Mouse (Mus musculus) kidney, adult 2 months (tissue): ENCODE data around the gene Pwwp2a. TPM values are rescaled to one million over a fixed set of nuclear protein-coding genes. Genes with fewer than 3 reads are reported as not detected.

ENCODE experiments used
- DNase-seq: peaks from one replicate; pipeline ENCODE4 v3.0.0; 2021
- H3K27ac ChIP-seq: fragments of 200-500 bp; 2 replicates; pipeline ENCODE4 v1.5.1; 2012; ENCODE audit warnings: low read depth, low read length, control low read depth, inconsistent platforms; ENCODE audit not compliant: insufficient read depth
- H3K27me3 ChIP-seq: fragments of 200-500 bp; replicated peaks from 2 replicates; pipeline ENCODE4 v1.6.1; 2012; ENCODE audit warnings: mild to moderate bottlenecking, moderate library complexity, low read length, inconsistent platforms; ENCODE audit not compliant: control insufficient read depth, insufficient read depth
- H3K36me3 ChIP-seq: fragments of 200-500 bp; 2 replicates; pipeline ENCODE4 v1.6.1; 2012; ENCODE audit warnings: mild to moderate bottlenecking, moderate library complexity, low read length, inconsistent platforms; ENCODE audit not compliant: control insufficient read depth, insufficient read depth
- H3K4me1 ChIP-seq: fragments of 200-500 bp; 2 replicates; pipeline ENCODE4 v1.6.1; 2011; ENCODE audit warnings: low read length; ENCODE audit not compliant: control insufficient read depth, insufficient read depth
- H3K4me3 ChIP-seq: fragments of 200-500 bp; 2 replicates; pipeline ENCODE4 v1.5.1; 2011; ENCODE audit warnings: mild to moderate bottlenecking, low read depth, low read length, control low read depth; ENCODE audit not compliant: insufficient read depth
- CTCF ChIP-seq: fragments of 200-500 bp; conservative IDR thresholded peaks from 2 replicates; pipeline ENCODE4 v1.5.1; 2011; ENCODE audit warnings: low read depth, mild to moderate bottlenecking, control low read depth, low read length, moderate library complexity, mixed read lengths; ENCODE audit not compliant: insufficient read depth, insufficient read length
- POLR2A ChIP-seq: fragments of 200-500 bp; IDR thresholded peaks from one replicate; pipeline ENCODE4 v1.6.1; 2011; ENCODE audit warnings: low read depth, low read length, control low read depth
- WGBS: fragments of 180-500 bp; shearing (Covaris S2); methylation state at CpG from one replicate; pipeline ENCODE4 v1.1.7; 2018; 5-methylcytosine and 5-hydroxymethylcytosine counted together
- polyA plus RNA-seq: library from polyadenylated mRNA; depleted of rRNA; stranded (reverse); fragments of >200 nt; gene quantifications from 2 replicates; pipeline ENCODE4 v1.2.3, GENCODE M21; 2012

Gene Pwwp2a
- polyA plus RNA-seq, 1 experiment, result 10.8 TPM

DNA sequence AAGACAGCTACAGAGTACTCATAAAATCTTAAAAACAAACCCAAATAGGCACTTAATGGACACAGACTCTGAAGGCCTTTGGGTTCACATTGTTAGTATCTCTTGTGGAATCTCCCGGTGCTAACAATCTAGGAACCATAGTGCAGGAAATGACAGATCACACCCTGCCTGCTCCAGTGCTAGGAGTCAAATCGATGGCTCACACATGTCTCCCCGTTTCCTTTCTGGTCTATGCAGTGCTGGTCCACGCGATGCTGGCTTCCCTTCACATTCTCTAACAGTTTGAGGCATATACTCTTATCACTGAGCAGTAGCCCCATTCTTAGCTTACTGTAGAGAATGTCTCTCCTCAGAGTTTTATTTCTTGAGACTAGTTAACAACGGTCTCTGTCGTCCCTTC, 46.0 kb downstream of the Pwwp2a start:
- Histone ChIP-seq H3K36me3 (peaks cover 1% of the 10 kb centered on the region; the same call in 1 of the 2 replicates), H3K4me1 (no peaks in the 10 kb centered on the region), H3K4me3 (no peak overlapping the region), H3K27ac (no peak overlapping the region), H3K27me3 (no peaks in the 10 kb centered on the region)
- TF ChIP-seq POLR2A, result no peak
- 63% methylated on average over 7 of the region's 7 CpGs for WGBS
- peak; percentile 8 for DNase-seq

DNA sequence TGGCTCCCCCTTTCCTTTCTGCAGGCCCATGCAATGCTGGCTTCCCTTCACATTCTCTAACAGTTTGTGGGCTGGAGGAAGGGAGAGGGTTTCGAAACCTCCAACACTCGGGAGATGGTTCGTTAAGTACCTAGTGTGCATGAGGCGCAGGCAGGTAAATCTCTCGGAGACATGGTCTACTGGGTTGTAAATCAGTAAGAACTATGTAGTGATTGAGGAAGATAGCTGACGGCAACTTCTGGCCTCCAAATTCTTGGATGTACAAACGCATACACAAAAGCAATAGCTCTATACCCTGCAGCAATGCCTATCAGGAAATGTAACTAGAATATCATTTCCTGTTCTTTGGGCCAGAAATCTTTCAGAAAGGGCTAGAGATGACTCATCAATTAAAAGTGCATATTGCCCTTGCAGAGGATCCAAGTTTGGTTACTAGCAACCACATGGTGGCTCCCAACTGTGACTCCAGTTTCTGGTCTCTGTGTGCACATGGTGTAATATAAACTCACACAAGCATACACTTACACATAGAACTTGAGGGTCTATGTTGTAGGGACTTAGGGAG, 47.0 kb downstream of the Pwwp2a start:
- H3K36me3 ChIP-seq, result peaks cover 1% of the 10 kb centered on the region; the same call in 1 of the 2 replicates
- no peak overlapping the region for H3K27ac ChIP-seq
- H3K4me1 ChIP-seq, result no peaks in the 10 kb centered on the region
- no peak overlapping the region for H3K4me3 ChIP-seq
- WGBS, result 41% methylated on average over 7 of the region's 7 CpGs
- no peaks in the 10 kb centered on the region for H3K27me3 ChIP-seq
- no peak for DNase-seq
- TF ChIP-seq POLR2A, result no peak
- TF ChIP-seq CTCF, result no peak

DNA sequence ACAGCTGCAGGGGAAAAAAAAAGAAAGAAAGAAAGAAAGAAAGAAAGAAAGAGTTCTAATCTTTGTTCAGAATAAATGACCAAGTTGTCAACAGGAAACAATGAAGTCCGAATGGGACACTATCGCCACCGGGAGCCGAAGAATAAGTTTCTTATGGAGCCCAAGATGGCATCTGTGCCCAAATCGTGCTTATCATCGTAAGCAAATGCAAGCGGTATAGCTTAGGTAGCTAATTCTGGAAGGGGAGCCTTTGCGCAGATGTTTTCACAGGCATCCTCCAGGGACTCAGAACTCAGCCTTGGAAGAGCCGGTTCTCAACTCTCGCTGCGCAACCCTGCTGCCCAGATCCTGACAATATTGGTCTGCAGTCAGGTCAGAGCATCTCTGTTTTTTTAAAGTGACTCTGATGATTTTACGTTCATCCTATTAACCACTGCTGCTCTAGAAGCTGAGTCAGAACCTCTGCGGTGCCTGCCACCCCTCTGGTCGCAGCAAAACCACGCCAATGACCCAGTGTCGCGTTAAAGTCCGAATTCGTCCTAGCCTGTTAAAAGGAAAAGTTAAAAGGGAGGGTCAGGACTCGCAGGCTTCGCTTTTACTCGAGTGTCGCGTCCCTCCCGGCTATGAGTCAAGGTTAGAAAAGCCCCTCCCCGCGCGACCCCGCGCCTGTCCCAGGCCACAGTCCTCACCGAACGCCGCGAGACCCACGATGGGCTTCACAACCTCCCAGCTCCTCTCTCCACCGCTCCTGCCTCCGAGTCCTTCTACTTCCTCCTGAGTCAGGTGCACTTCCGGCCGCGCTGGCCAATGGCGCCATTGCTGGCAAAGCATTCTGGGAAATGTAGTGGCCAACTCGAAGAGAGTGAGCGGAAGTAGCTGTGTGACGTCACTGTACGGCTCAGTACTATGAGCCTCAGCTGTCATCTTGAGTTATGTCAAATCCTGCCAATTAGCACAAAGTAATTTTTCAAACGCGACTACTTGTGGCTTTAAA, 65.7 kb downstream of the Pwwp2a start, which contains the start of gene Ttc1:
Ttc1 (minus strand) TSS at position 776 of the 994 bp plus-strand sequence.
- Histone ChIP-seq H3K4me1 (peaks cover 3% of the 10 kb centered on the region; the same call in 1 of the 2 replicates), H3K4me3 (peak within 1 kb of the TSS; percentile 81), H3K27me3 (no peaks in the 10 kb centered on the region), H3K36me3 (no peaks in the 10 kb centered on the region), H3K27ac (peak within 1 kb of the TSS; percentile 51)
- 1% methylated on average over 47 of the region's 47 CpGs for WGBS
- peak; percentile 93 for TF ChIP-seq POLR2A
- no peak for TF ChIP-seq CTCF
- peak; percentile 99 for DNase-seq

DNA sequence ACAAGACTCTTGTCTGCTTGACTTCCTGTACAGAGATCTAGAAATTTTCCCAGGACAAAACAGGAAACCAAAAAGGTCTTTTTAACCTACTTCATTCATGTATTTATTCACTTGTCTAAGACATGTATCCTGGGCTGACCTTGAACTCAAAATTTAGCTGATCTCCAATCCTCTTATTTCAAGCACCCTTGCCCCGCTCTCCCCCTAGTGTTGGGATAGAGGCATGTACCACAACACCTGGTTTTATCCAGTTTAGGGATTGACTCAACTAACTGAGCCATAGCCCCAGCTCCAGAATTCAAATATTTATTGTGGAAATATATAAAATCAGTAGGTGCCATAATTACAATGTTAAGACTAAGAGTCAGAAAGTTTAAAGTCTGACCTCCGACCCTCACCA, 69.7 kb downstream of the Pwwp2a start:
- 75% methylated on average over 2 of the region's 2 CpGs for WGBS
- H3K4me3 ChIP-seq, result no peak overlapping the region
- H3K4me1 ChIP-seq, result peaks cover 3% of the 10 kb centered on the region; the same call in 1 of the 2 replicates
- no peaks in the 10 kb centered on the region for H3K27me3 ChIP-seq
- no peak overlapping the region for H3K27ac ChIP-seq
- H3K36me3 ChIP-seq, result no peaks in the 10 kb centered on the region
- DNase-seq, result no peak
- no peak for TF ChIP-seq POLR2A
- TF ChIP-seq CTCF, result 0 out of 2 replicates have a peak, but pooled peaks have one; percentile 5

DNA sequence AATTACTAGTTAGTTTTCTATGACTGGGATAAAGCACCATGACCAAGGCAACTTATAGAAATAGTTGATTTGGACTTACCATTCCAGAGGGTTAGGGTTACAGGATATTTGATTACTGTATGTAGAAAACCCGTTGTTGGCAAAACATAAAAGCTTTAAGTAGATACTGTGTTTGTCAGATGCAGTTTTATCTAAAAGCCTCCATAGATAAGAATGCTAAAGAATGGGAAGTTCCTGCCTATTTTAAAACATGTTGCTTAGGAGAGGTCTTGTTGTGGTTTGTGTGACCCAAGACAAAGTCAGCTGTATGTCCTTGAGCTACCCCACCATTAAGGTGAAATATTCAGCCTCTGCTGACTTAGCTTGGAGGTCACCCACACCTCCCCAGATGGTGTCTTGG, 72.8 kb downstream of the Pwwp2a start:
- H3K4me3 ChIP-seq, result no peak overlapping the region
- no peak for DNase-seq
- H3K4me1 ChIP-seq, result no peaks in the 10 kb centered on the region
- no peaks in the 10 kb centered on the region for H3K27me3 ChIP-seq
- TF ChIP-seq POLR2A (no peak), CTCF (no peak)
- H3K36me3 ChIP-seq, result no peaks in the 10 kb centered on the region
- 67% methylated on average over 1 of the region's 1 CpGs for WGBS
- no peak overlapping the region for H3K27ac ChIP-seq

DNA sequence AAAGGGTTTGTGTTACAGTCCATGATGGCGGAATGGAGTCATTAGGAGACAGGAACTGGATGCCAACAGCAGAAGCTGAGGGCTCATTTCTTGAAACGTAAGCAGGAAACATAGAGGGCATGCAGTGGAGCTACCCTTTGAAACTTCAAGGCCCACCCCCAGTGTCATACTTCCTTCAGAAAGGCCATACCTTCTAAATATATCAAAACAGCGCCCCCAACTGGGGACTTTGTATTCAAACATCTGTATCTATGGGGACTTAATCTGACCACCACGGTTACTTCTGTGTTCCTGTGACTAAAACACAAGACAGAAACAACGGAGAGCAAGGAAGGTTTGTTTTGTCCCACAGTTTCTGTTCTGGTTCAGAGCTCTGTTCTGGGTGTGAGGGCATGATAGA, 73.6 kb downstream of the Pwwp2a start:
- TF ChIP-seq CTCF, result no peak
- TF ChIP-seq POLR2A, result no peak
- H3K4me1 ChIP-seq, result no peaks in the 10 kb centered on the region
- H3K27me3 ChIP-seq, result no peaks in the 10 kb centered on the region
- DNase-seq, result no peak
- H3K27ac ChIP-seq, result no peak overlapping the region
- no peak overlapping the region for H3K4me3 ChIP-seq
- WGBS, result 65% methylated on average over 5 of the region's 5 CpGs
- no peaks in the 10 kb centered on the region for H3K36me3 ChIP-seq

DNA sequence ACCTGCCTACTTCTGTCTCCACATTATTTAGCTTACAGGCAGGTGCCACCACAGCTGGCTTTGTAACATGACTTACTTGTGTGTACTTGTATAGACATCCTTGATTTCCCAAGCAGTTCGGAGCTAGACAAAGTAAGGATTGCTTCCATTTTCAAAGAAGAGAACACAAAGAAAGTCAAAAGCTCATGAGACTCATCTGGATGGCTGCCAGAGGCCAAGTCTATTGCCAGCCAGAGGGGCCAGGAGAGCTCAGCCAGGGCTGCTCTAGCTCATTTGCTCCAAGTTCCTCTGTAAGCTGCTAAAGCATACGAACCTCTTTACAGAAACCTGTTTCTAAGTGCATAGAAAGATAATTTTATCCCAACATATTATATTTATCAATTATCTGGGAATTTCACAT, 76.6 kb downstream of the Pwwp2a start:
- no peak overlapping the region for H3K4me3 ChIP-seq
- H3K27me3 ChIP-seq, result no peaks in the 10 kb centered on the region
- H3K4me1 ChIP-seq, result no peaks in the 10 kb centered on the region
- no peak for DNase-seq
- 57% methylated on average over 2 of the region's 2 CpGs for WGBS
- no peak overlapping the region for H3K27ac ChIP-seq
- TF ChIP-seq POLR2A (no peak), CTCF (no peak)
- H3K36me3 ChIP-seq, result no peaks in the 10 kb centered on the region
